Mouse (Mus musculus) gastrocnemius, postnatal 36 days (tissue): ENCODE data around the gene Stard3. TPM values are rescaled to one million over a fixed set of nuclear protein-coding genes. Genes with fewer than 3 reads are reported as not detected.

Experiments used
- DNase-seq, 2 experiments: peaks; one replicate each; pipeline ENCODE4 v3.0.0; 2022
- intact Hi-C: fragments of 180-260 bp; cut with DNase I; formaldehyde crosslinking; loops from one replicate; pipeline ENCODE4 v1.15.1; 2025
- total RNA-seq, 2 experiments: library from RNA; stranded (reverse); gene quantifications; 2 replicates each; pipeline ENCODE4 v1.2.3; 2021

Stard3 gene
- total RNA-seq, 2 experiments from 2014 or later = 10.3 to 14.7 TPM

DNA sequence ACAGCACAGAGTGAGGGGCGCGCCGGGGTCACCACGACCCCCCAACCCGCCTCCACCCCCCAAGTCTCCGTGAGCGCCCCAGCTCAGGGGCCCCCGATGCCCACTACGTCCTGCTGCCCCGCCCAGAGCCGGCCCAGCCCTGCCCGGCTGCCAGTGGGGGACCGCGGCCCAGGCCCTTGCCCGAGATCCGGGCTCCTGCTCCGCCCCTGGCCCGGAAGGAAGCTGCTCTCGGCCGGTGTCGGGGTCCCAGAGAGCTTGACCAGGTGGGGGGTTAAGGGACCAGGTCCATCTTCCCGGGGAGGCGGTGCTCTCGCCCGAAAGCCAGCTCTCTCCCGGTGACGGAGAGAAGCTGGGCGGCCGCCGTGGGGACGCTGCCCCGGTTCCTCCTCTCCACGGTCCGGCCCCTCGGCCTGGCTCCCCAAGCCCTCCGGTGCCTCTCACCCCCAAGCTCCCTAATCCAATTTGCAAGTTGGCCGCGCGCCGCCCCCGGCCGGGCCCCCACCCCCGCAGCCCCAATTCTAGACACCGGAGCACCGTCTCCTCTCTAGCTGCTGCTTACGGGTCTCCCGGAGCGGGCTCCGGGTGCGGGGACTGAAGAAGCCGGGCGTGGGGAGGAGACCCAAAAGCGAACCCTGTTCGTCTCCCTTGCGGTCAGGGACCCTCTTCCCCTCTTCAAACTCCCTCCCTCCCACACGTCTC lies 29.6 kb upstream of the Stard3 start:
- intact Hi-C loops = no loop called here
- no peak for DNase-seq

DNA sequence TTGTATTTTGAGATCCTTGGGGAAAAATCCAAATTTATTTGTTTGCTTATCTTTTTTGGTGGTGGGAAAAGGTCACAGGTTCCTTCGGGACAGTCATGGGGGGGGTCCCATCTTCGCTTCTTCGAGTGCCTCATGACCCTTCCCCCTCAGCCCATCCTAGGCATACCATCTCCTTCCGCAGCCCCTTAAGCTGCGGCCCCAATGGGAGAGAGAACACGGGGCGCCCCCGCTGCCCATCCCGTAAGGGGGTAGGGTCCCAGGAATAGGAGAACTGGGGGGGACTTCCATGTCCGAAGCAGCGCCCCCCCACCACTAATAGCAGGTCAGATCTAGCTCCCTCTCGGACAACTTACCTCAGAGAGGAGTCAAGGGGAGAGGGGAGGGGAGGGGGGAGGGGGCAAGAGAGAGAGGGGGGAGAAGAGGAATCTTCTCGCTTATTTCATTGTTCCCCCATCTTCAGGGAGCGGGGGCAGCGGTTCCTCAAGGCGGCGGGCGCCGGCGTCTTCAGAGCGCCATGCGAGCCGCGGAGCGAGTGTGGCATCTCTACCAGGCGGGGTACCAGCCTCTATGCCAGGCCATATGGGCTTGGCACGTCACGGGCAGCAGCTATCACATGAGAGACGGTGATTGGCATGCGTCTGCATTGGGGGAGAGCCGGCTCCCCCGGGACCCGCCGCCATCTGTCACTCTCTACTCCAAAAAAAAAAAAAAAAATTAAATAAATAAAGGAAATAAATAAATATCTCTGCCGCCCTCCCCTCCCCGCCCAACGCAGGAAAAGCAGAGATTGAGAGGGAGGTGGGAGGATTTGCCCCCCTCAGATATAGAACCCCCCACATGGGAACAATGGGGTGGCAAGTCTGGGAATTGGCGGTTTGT lies 28.8 kb upstream of the Stard3 start, which contains the start of gene Neurod2:
TSS of gene Neurod2 (minus strand) at position 568 of the 879 bp plus-strand sequence.
- DNase-seq = no peak
- intact Hi-C loops = no loop called here

DNA sequence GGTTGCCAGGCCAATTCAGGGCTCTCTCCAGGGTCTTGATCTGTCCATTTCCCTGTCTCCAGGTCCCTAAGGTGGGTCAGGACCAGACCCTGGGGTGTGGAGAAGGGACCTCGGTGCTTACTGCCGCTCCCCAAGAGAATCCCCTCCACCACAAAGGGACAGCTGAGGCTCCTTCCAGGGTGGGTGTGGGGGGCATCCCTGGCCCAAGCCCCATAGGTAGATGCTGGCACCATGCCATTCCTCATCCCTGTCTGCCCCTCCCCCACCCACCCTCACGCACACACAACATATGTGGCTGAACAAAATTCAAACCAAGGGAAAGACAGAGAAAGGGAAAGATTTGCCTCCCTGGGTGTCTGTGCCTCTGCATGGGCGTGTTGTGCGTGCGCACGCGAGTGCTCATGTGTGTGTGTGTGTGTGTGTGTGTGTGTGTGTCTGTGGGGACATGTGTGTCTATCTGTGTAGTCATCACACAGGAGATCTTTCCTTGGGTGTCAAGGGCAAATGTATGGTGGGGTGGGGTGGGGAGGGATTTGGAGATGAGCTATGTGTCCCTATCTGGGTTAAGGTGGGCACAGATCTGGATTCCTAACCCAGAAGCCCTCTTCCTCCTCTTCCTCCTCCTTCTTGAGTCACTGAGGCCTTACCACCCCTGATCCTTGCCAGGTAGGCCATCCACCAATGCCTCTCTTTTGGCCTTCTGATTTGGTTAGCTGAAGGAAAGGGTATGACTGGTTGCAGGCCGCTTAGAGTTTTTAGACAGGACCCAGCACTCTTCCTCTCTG lies 28.0 kb upstream of the Stard3 start:
- no peak for DNase-seq
- intact Hi-C loops = no loop called here

DNA sequence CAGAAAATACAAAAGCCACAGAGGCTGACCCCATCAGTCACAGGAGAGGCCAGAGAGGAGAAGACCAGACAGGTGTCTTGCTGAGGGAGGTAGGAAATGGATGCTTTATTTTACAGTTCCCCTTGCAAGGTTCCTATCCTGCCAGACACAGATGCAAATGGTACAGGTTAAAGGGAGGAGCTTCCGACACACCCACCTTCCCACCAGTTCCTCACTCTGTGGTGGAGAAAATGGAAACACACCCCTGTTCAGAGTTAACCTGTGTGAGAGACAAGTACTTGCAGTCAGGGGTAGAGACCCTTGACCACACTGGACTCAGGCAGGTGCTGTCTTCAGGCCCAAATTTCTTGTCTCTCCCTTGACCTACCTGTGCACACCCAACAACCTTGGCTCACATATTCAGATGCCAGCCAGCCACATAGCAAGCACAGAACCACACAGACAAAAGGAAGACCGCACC lies 27.4 kb upstream of the Stard3 start:
- no peak for DNase-seq
- intact Hi-C loops = no loop called here

DNA sequence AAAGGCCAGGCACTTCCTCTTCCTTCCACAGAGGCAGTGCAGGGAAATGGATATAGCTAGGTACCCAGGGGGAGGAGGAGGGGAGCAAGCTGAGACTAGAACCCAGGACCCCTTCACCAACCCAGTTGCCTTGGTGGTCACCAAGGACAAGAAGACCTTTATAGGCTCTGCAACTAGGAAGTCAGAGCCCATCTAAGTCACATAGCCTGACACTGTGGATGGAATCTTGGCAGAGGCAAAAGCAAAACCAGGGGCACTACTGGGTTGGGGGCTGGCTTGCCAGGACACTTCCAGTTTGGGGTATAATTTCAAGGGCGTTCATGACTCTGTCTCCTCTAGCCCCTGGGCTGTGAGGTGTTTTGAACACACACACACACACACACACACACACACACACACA lies 26.8 kb upstream of the Stard3 start:
- intact Hi-C loops = no loop called here
- no peak for DNase-seq

DNA sequence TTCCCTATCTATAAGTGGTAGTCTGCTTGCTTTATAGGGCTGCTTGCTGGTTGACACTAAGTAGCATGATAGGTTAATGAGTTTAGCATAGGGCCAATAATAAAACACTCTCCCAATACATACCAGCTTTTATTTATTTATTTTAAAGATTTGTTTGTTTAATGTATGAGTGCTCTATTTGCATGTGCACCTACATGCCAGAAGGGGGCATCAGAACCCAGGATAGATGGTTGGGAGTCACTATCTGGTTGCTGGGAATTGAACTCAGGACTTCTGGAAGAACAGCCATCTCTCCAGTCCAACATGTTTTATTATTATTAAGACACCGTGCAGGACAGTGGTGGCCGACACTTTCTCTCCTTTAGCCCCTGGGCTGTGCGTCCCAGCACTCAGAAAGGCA lies 26.0 kb upstream of the Stard3 start:
- intact Hi-C loops = no loop called here

DNA sequence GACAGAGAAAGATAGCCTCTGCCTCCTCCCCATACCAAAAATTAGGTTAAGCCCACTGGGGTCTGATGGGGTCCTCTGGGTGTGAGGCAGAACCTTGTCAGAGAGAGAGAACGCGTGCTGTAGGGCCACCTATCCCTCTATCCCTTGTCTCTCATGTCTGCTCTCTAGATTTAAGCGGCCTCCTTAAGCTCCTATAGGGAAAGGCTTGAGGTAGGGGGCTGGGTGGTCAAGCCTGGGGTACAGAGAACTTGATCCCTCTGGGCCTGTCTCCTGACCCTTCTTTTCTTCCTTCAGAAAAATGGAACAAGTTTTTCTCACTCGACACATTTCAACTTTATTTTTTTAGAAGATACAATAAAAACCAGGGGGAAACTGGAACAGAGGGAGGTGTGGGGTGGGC lies 25.3 kb upstream of the Stard3 start:
- DNase-seq = no peak
- intact Hi-C loops = no loop called here

More for the DNA sequence above, 26.0 kb upstream of the Stard3 start:
- DNase-seq = no peak

DNA sequence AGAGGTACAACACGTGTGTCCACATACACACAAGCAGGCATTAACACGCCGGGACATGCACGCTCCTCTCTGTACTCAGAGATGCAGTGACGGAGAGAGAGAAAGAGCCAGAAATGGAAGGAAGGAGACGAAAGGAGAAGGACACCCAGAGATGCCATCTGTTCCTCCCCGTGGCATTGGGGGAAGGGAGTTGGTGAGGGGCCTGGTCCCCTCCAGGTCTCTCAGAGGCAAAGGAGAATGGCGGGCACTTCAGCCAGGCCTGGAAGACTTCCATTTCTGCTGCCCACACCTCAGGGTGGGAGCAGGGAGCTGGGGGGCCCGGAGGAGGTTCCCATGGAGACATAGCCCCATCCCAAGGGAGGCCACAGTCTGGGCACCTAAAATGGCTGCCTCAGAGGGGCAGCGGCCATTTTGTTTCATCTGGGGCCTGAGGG lies 24.9 kb upstream of the Stard3 start:
- intact Hi-C loops = no loop called here
- DNase-seq = no peak

DNA sequence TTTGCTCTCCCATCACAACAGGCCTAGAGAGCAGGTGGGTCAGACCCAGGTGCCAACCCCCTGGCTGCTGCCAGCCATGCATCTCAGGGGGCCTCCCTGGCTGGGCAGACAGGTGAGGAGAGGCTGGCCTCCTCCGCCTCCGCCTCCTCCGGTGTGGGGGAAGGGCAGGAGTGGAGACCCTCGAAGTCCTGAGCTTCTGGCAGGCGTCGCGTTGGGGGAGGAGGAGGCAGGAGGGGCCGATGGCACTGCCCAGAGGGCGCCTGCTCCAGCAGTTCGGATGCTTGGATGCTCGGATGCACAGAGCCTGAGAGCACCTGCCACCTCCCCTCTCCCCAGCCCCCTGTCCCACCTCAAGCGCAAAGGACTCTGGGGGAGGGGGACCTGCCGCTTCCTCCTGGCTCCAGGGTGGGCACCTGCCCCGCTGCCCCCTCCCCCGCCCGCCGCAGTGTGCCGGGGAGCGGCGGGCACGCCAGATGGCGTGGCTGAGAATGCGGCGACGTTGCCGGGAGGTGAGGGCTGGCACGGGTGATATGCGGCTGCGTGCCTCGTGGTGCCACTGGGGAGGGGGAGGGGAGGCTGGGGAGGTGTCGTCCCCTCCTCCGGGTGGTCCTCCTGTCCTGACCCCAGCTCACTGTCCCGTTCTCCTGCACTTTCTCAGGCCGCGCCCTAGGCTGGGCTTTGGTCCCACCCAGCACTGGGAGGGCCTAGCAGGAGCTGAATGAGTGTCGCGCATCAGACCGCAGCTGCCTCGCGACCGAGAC lies 24.0 kb upstream of the Stard3 start:
- intact Hi-C loops = no loop called here

DNA sequence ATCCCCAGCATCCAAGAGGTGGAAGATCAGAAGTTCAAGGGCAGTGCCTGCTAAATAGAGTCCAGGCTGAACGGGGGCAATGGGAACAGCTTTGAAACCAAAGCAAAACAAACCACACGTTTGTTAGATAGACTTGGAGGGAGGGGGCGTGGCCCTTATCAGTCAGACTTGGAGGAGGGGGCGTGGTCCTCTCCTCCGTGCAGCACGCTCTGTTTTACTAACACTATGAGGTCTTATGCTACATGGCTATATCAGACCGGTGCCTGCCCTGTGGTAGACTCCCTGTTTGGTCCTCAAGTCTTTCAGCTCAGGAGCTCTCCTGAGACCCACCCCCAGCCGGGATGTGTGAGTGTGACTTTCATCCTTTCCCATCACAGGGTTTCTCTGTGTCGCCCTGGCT lies 22.9 kb upstream of the Stard3 start:
- intact Hi-C loops = no loop called here
- no peak for DNase-seq

More for the DNA sequence above, 24.0 kb upstream of the Stard3 start:
- no peak for DNase-seq

DNA sequence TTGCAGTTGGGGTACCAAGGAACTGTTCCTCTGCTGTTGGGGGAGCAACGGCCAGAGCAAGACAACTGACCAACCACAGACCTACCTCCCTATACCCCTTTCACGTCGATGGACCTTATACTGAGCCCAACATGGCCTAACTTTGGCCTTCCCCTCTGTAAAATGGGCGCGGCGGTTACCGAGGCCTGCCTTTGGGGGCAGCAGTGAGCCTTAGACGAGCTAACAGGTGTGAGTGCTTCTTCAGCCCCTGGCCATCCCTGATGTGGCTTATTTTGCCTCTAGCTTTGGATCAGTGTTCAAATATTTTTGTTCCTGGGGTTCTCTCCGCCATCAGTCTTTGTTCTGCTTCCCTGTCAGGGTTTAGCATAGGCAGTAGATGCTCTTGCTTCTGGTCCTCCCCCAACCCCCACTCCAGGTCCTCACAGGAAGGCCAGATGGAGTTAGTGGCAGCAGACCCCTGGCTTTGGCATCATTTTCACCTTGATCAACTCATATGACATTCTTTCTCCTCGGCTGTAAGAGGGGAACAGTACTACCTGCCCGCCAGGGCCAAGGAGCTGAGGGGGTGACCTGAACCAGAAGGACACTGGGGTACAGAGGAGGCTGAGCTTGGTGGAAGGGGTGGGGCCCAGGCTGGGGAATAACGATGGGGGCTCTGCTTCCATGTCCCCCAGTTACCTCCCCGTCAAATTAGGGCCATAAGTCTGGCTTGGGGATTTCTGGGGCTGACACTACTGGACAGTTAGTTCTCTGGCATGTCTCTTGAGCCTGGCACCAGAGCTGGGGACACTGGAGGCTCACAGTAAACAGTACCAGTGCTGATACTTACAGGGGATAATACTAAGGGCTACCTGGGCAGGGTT lies 21.7 kb upstream of the Stard3 start:
- no peak for DNase-seq
- intact Hi-C loops = no loop called here

DNA sequence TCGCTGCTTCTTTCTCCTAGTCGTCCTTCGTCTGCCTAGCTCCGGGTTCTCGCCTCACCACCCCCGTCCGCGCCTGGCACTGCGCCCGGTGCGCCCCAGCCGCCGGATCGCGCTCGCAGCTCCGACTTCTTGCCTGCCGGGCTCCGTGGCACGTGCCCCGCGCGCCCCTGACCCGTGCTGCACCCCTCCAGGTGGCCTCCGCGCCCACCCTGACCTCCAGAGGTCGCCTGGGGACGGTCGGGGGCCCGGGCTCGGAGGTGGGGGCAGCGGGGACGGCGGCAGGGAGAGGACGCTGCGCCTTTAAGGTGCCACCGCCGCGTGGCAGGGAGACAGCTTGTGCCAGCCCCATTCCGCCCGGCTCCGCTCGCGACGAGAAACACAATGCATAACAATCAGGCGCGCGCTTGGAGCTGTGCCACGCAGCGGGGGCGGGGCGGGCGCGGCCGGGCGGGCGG lies 19.6 kb upstream of the Stard3 start:
- intact Hi-C loops = no loop called here
- no peak for DNase-seq

DNA sequence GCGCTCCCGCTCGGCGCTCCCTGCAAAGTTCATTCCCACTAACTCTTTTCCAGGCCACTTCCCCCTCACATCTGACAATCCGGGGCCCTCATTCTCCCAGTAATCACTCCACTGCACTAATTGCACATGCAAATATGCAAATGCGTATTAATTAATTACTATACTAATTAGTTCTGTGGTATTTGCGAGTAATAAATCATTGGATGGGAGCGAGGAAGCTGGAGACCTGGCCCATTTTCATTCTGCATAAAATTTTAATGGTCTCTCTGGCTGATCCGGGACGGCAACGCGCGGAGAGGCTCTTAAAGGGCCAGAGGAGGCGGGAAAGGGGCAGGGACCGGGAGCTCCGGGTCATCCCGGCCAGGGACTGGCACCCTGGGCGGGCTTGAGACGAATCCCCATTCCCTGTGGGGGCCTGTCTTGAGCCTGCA lies 19.1 kb upstream of the Stard3 start:
- intact Hi-C loops = no loop called here
- no peak for DNase-seq

DNA sequence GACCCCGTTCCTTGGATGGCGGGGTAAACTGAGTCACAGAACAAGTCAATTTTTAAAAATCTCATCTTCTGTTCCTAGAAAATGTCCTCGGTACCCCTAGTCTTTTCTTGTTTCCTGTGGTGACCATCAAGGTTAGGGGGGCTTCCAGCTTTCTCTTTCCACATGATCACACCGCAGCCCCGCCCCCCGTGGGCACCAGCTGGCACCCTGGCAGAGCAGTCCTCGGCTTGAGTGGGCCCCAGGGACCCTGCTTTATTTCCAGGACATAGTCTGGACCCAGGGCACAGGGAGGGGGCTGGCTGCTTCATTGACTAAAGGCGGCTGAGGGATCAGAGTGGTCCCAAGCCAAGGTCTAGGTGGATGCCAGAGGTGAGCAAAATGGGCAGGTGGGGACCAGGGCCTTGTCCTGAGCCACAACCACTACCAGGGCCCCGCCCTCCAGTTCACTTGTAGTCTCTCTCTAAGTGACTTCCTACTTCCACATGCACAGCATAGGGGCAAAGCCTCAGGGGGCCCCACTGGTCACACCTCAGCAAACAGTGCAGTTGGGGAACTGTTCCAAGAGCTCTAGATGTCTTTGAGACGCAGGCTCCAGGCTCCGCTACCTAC lies 18.4 kb upstream of the Stard3 start:
- intact Hi-C loops = loop anchor here (5.0 kb wide), 1 partner anchor 72 kb away; no protein-coding TSS in a partner anchor
- no peak for DNase-seq

DNA sequence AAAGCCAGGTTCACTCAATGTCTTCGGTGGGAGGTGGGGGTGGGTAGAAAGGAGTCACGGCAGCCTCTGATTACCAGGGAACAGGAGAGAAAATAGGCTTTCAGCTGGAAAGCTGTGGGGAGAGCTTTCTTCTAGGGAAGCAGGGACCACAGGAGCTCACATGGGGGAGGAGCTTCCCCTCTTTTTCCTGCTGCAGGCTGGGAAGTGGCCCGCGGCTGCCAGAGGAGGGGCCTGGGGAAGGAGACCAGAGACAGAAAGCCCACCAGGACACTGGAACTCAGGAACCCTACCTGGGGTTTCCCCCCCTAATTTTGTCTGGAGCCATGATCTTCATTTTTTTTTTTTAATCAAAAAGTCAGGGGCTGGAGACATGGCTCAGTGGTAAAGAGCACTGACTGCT lies 17.6 kb upstream of the Stard3 start:
- intact Hi-C loops = loop anchor here (5.0 kb wide), 1 partner anchor 73 kb away; no protein-coding TSS in a partner anchor
- no peak for DNase-seq

DNA sequence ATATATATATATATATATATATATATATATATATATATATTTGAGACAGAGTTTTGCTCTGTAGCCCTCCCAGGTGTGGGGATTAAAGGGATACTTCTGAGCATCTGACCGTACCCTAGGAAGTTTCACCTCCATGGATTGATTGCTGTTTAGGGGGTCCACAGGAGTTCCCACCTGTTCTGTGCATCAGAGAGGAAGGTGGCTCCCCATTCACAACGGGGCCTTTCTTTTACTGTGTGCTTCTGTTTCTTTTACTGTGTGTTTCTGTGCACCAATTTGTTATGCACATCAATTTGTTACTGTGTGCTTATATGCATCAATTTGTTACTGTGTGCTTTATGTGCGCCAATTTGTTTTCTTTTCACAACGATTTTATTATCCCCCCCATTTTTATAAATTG lies 17.0 kb upstream of the Stard3 start:
- intact Hi-C loops = loop anchor here (5.0 kb wide), 1 partner anchor 74 kb away; no protein-coding TSS in a partner anchor
- no peak for DNase-seq

DNA sequence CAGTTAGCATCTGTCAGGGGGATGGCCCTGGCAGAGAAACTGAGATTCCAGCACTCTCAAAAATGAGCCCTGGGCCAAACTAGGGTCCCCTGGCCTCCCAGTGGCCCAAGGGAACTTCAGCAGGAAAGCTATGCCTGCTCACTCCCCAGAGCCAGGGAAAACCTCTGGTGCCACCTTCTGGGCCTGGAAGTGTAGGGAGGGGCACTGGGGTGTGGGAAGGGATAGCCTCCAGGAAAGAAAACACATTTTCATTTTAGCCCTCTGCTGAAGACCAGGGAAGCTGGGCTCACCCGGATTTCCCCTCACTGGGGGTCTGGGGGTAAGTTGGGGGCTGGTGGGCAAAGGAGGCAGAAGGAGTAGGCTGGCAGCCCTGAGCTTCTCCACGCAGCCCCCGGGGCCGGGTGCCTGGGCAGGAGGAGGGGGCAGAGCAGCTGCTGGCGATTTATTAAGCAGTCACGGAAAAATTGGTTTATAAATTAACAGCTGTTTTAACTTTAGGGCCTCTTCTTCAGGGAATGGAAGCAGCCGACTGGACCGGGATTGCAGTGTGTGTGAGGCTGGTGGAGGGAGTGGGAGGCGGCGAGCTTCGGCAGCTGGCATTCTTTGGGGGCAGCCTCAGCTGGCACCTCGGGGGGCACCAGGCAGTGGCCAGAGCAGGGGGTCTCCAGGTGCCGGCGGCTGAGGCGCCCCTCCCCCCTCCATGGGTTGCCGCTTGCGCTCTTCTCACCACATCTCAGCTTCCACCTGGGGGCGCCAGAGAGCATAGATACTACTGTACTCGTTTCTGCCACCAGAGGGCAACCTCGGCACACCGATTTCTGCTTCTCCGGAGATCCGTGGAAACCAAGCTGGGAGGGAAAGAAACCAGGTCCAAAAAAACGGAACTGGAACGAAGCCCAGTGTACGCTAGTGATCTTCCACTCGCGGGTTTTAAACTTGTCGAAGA lies 15.9 kb upstream of the Stard3 start:
- DNase-seq = peak; percentile 84 to 97
- intact Hi-C loops = loop anchor here (2.0 to 5.0 kb wide), 3 partner anchors 75 to 115 kb away; no protein-coding TSS in a partner anchor
